Mouse (Mus musculus) gastrocnemius, adult 2 months (tissue): ENCODE measurements around the gene Zbtb16. TPM values are rescaled to one million over a fixed set of nuclear protein-coding genes. Genes with fewer than 3 reads are reported as not detected.

Source experiments
- DNase-seq: peaks from one replicate; pipeline ENCODE4 v3.0.0; 2022
- H3K27ac ChIP-seq: fragments of 200-600 bp; 2 replicates; pipeline ENCODE4 v1.8.1; 2022; ENCODE audit warnings: mild to moderate bottlenecking
- H3K4me3 ChIP-seq: fragments of 200-600 bp; 2 replicates; pipeline ENCODE4 v1.8.1; 2022; ENCODE audit warnings: mild to moderate bottlenecking, moderate library complexity
- CTCF ChIP-seq: fragments of 200-600 bp; IDR thresholded peaks from 2 replicates; pipeline ENCODE4 v1.8.1; 2022; ENCODE audit warnings: antibody characterized with exemption, mild to moderate bottlenecking, moderate library complexity
- intact Hi-C: fragments of 180-260 bp; cut with DNase I; formaldehyde crosslinking; loops from one replicate; pipeline ENCODE4 v1.15.1; 2025
- total RNA-seq, 2 experiments: library from RNA; stranded (reverse); gene quantifications; 2 replicates each; pipeline ENCODE4 v1.2.3; 2021

The Zbtb16 gene
- total RNA-seq, 2 experiments from 2014 or later, result 163 to 166 TPM

DNA sequence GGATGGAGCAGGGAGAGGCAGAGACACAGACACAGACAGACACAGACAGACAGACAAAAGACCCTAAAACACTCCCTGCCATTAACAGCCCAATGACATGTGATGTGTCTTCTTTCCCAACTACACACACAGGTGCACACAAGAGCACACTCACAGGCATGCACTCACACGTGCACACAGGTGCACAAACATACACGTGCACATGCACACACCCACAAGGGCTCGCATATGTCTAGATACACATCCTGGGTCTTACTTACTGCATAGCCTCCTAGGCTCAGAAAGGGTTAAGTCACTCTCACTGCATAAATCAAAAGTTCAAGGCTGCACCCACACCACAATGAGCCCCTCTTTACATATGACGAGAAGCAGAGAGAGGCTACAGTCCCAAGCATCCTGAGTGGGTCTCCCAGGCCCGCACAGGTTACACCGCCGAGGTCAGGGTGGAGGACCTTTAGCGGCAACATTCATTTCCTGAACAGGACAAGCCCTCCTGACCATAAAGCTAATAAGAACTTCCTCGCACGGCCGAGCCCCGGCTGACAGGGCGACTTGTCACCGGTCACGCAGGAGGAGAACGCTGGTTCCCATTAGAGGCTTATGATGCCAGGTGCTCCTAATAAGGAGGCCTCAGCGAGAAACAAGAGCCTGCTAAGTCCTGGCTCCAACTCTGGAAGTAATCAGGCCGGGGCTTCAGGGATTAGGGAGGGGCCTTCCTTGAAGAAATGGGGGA, 13.3 kb downstream of the Zbtb16 start:
- TF ChIP-seq CTCF, result no peak
- H3K27ac ChIP-seq, result peak overlapping the region; percentile 96
- peak; percentile 78 for DNase-seq
- H3K4me3 ChIP-seq, result peak overlapping the region; percentile 69
- intact Hi-C loops, result no loop called here

DNA sequence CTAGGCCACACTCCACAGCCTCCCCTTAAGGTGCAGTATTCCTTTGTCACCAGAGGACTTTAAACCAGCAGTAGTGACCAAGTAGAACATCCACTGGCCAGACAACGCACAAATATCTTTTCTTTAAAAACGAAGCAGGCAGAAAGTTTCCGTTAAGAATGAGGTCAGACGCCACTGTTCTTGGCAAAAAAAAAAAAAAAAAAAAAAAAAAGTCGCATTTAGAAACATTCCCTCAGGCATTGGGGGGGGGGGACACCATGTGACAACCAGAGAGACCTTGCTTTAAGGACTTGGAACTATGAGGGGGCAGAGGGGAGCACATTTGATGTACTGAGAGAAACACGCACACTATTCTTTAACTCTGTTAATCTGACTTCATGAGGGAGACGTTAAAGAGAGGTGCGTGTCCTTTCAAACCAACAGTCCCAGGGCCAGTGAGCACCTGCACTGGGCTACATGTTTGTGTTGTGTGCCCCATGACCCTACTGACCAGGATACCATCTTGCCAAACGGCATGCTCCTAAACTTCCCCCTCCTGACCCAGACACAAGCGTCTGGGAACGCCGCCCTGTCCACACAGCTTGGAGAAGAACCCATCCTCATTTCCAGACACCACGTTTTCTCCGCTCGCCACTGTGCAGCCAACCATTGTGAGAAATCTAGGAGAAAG, 14.0 kb downstream of the Zbtb16 start:
- peak; percentile 56 for DNase-seq
- intact Hi-C loops, result no loop called here
- no peak for TF ChIP-seq CTCF
- Histone ChIP-seq H3K27ac (peak overlapping the region; percentile 96), H3K4me3 (peak overlapping the region; percentile 69)

DNA sequence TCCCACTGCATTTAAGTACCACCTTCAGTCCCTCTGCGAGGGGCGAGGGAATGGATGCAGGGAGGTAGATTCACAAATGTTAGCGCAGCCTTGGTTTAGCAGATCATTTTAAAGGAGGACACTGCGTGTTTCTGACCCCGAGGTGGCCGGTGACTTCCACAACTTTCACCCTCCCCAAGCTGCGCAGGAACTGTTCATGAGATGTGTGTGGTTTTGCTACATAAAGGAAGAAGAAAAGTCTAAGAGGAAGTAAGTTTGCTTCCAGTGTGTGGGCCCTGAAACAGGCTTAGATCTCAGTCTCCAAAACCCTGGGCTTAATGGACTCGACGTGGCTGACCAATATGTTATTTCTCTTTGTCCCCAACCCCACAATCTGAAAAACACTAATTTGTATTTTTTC, 14.6 kb downstream of the Zbtb16 start:
- peak overlapping the region; percentile 69 for H3K4me3 ChIP-seq
- intact Hi-C loops, result no loop called here
- peak; percentile 20 for DNase-seq
- H3K27ac ChIP-seq, result peak overlapping the region; percentile 96
- no peak for TF ChIP-seq CTCF

DNA sequence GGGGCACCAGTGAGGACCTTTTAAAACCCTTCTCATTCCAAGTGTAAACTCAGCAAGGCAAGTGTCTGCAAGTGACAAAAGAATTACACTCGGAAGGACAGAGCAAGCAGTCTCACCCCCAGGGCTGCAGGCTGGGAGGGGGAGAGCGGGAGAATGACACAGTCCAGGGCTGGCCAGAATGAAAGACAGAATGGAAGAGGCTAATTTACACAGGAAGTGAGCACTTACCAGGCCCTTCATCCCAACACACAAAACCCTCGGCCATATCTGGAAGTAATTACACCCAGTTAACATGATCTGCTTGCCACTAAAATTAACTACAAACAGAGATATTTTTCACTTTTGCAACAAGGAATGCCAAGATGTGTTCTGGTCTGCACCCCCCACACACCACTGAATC, 15.2 kb downstream of the Zbtb16 start:
- peak overlapping the region; percentile 96 for H3K27ac ChIP-seq
- peak overlapping the region; percentile 69 for H3K4me3 ChIP-seq
- DNase-seq, result peak; percentile 24
- no peak for TF ChIP-seq CTCF
- intact Hi-C loops, result no loop called here

DNA sequence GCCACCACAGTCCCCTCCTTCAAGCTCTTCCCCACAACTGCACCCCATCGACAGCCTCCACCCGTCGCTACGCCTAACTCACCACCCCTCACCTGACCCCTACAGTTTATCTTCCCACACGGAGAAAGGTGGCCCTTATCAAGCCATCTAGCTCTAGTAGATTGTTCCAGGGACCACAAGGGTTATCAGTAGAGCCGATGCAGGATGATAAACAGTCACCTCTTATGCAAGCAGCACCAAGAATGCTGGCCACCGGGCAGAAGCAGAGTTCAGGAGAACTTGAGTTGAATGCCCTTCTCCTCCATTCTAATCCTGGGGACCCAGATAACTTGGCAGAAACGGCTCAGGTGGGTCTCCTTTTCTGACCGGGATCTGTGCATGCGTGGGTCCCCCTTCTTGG, 16.3 kb downstream of the Zbtb16 start:
- no peak for TF ChIP-seq CTCF
- H3K27ac ChIP-seq, result peak overlapping the region; percentile 96
- H3K4me3 ChIP-seq, result peak overlapping the region; percentile 69
- intact Hi-C loops, result no loop called here
- DNase-seq, result peak; percentile 36

DNA sequence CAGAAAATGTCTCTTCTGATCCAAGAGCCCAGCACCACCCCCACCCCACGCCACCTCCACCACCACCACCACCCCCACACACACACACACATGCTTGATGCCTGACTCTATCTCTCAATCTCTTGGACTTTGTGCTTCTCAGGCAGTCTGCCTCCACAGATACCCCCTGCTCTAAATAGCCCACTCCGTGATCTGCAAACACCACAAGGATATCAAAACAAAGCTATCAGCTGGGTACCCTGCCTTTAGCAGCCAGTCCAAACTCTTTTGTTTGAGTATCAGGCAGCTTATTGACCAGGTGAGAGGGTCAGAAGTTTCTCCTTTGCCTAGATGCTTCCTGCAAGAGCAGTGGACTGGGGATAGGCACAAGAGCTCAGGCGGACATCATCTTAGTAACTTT, 16.9 kb downstream of the Zbtb16 start:
- H3K27ac ChIP-seq, result peak overlapping the region; percentile 96
- TF ChIP-seq CTCF, result no peak
- no peak for DNase-seq
- H3K4me3 ChIP-seq, result peak overlapping the region; percentile 69
- intact Hi-C loops, result no loop called here

DNA sequence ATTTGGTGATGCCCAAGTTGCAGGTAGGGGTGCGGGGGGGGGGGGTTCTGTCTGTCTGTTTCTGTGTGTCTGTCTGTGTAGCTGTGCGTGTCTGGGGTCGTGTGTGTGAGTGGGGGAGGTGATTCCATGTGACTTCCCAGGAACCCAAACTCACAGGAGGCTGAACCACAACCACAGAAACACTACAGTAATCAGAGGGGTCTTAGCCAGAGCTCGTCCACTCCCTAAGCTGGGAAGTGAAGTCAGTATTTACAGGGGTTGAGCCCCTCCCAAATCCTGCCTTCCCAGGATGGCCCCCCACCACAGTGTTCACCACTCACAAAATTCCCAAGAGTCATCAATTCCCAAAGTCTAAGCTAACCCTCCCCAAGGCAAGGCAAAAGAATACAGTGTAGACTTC, 18.1 kb downstream of the Zbtb16 start:
- intact Hi-C loops, result no loop called here
- no peak for DNase-seq
- TF ChIP-seq CTCF, result no peak
- H3K27ac ChIP-seq, result peak overlapping the region; percentile 96
- peak overlapping the region; percentile 44 for H3K4me3 ChIP-seq

DNA sequence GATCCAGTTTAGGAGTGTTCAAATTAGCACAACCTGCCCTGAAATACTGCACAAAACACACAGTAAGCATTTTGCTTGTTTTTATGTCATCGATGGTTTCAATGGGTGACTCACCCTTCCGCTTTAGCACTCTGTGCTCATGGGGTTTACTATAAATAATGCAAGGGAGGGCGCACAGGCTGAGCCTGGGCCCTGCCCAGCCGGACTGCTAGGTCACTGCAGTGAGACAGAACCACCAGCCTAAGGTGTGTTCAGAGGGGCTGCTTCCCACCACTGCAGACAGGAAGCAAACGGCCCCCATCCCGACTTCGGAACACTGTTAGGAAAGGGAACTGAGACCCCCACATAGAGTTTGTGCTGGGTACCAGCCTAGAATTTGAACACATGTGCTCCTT, 18.6 kb downstream of the Zbtb16 start:
- intact Hi-C loops, result no loop called here
- no peak for TF ChIP-seq CTCF

DNA sequence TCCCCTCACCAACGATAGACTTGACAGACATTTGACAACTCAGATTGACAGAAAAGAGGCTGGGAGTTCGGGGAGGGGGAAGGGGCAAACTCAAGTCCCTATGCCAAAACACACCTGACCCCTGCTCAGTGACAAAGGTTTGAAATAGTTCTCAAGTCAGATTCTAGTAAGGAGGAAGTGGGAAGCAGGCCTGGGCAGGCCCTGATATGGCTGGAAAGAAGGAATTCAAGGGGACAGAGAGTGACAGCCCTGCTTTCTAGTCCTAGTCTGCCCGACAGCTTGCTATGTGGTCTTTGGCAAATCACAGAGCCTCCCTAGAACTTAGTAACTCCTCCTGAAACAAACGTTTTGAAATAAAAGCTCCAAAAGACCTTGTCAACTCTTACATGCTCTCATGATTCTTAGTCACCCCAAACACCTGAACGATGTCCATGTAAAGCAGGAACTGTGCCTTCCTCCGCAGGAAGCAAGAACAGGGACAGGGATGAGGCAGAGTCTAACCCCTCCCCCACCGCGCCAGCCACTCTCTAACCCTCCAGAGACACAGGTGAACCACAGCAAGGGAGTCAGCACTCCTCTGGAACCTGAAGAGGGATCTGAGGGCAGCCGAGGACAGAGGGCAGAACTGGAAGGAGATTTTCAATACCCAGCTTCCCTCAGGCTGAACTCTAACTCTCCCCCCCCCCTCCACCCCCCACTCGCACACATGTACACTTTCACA, 19.2 kb downstream of the Zbtb16 start:
- intact Hi-C loops, result no loop called here
- no peak for TF ChIP-seq CTCF
- Histone ChIP-seq H3K4me3 (peak overlapping the region; percentile 44), H3K27ac (peak overlapping the region; percentile 96)
- peak; percentile 57 for DNase-seq

More for the DNA sequence above, 18.6 kb downstream of the Zbtb16 start:
- Histone ChIP-seq H3K4me3 (peak overlapping the region; percentile 44), H3K27ac (peak overlapping the region; percentile 96)
- DNase-seq, result peak; percentile 77

DNA sequence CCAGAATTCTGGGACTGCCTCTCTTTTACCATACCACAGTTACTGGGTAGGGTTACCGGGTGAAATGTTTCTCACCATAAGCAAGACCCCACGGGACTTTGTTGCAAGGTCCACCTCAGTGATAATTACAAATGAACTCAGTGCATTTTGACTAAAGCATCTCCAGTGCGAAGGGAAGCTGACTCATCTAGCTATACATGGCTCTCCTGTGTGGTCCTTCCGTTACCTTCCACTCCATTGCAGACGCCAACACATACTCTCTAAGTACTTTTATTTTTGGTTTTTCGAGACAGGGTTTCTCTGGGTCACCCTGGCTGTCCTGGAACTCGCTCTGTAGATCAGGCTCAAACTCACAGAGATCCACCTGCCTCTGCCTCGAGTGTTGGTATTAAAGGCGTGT, 19.9 kb downstream of the Zbtb16 start:
- intact Hi-C loops, result no loop called here
- no peak for TF ChIP-seq CTCF
- peak overlapping the region; percentile 96 for H3K27ac ChIP-seq
- H3K4me3 ChIP-seq, result peak overlapping the region; percentile 26; the same call in 1 of the 2 replicates
- DNase-seq, result no peak

DNA sequence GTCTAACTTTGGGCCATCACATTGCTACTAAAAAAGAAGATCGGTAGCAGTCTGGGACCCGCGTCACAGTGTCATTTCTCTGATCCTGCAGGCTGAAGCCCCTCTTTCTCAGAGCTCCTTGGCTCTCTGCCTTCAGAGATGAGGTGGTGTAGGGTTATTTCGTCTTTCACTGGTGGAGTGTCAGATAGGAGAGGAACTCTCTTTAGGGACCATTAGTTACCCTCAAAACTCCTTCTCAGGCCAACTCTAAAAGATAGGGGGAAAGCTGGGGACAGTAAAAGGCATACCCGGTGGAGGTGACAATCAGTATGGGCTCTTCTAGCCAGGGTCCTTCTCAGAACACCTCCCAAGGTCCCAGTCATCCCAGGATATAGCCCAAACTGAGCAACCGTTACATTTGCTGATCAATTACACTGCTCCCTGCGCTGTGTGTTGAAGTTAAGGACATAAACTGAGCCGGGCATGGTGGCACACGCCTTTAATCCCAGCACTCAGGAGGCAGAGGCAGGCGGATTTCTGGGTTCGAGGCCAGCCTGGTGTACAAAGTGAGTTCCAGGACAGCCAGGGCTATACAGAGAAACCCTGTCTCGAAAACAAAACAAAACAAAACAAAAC, 21.0 kb downstream of the Zbtb16 start:
- no peak for DNase-seq
- intact Hi-C loops, result no loop called here
- peak overlapping the region; percentile 96 for H3K27ac ChIP-seq
- peak overlapping the region; percentile 17 for H3K4me3 ChIP-seq
- no peak for TF ChIP-seq CTCF

DNA sequence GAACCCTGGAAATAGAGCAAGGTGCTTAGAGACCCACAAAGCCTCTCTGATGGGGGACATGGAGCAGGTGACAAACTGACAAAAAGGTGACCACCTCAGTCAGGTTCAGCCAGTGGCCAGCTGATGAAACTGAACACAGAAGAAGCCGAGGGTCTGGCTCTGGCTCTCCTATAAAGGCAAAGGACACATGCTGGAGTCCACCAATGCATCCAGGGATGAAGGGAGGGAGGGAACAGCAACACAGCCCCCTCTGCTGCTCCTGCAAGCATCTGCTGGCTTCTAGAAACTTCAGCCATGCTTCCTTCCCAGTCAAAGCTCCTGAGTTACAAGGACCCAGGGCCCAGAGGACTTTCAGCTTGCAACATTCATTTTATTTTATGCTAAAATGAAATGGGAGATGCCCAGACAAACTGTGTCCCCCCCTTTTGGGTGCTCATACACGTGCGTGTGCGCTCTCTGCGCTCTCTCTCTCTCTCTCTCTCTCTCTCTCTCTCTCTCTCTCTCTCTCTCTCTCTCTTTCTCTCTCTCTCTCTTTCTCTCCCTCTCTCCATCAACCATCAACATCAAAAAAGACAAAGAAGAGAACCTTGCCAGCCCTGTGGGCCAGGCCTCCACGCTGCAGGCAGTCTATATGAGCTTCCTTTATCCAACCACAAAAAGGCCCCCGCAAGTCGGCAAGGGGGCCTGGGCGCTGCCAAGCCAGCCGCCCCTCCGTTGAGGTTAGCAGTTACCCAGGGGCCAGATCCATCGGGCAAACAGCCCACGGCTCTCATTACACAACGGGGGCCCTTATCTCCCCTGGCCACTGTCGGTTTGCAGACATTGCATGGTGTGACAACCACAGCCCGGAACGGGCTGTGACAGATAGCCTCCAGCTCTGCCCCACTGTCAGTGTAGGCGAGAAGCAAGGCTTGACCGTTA, 21.8 kb downstream of the Zbtb16 start:
- peak; percentile 35 for DNase-seq
- Histone ChIP-seq H3K27ac (peak overlapping the region; percentile 96), H3K4me3 (peak overlapping the region; percentile 17)
- intact Hi-C loops, result no loop called here
- TF ChIP-seq CTCF, result no peak
